Mouse (Mus musculus) small intestine, adult 2 months (tissue): ENCODE measurements around the gene Bspry.

Source experiments
- CTCF ChIP-seq: fragments of 200-500 bp; IDR thresholded peaks from 2 replicates; pipeline ENCODE4 v1.5.1; 2012; ENCODE audit warnings: low read depth, mild to moderate bottlenecking, control low read depth, inconsistent platforms, low read length, moderate library complexity, mixed read lengths; ENCODE audit not compliant: insufficient replicate concordance, insufficient read length; ENCODE audit errors: extremely low read depth
- POLR2A ChIP-seq: fragments of 200-500 bp; IDR thresholded peaks from 2 replicates; pipeline ENCODE4 v1.6.1; 2012; ENCODE audit warnings: low read depth, mild to moderate bottlenecking, control low read depth, inconsistent platforms, low read length, moderate library complexity

- TF ChIP-seq CTCF: no peak
- no peak for TF ChIP-seq POLR2A
These were observed 26.1 kb downstream of the Bspry start for GRCm38 (mm10) chr4:62505991-62506390.
